Mouse (Mus musculus) gastrocnemius, postnatal 36 days (tissue): Measurements from ENCODE around the gene Plcg2. TPM values are rescaled to one million over a fixed set of nuclear protein-coding genes. Genes with fewer than 3 reads are reported as not detected.

Experiments
- DNase-seq, 2 experiments: peaks; one replicate each; pipeline ENCODE4 v3.0.0; 2022
- intact Hi-C: fragments of 180-260 bp; cut with DNase I; formaldehyde crosslinking; loops from one replicate; pipeline ENCODE4 v1.15.1; 2025
- total RNA-seq, 2 experiments: library from RNA; stranded (reverse); gene quantifications; 2 replicates each; pipeline ENCODE4 v1.2.3; 2021

Plcg2 gene
- total RNA-seq, 2 experiments from 2014 or later: 0.59 to 0.61 TPM

GRCm38 (mm10) chr8:117481830-117482229 is 16.3 kb upstream of the Plcg2 start:
- no peak for DNase-seq
- intact Hi-C loops: no loop called here

- DNase-seq: no peak
- intact Hi-C loops: no loop called here
Measured at GRCm38 (mm10) chr8:117484731-117485130, 13.4 kb upstream of the Plcg2 start.

DNA sequence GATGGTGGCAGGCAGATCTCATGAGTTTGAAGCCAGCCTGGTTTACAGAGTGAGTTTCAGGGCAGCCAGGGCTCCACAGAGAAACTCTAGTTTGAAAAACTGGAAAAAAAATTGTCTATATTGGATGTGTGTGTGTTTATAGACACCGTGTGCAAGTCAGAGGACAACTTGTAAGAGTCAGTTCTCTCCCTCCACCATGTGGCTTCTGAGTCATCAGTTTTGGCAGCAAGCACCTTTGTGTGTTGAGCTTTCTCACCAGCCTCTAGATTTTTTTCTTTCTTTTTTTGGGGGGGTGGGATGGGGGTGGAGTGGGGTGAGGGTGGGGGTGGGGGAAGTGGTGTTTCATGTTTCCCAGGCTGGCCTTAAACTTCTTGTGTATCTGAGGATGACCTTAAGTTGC is 12.8 kb upstream of the Plcg2 start:
- intact Hi-C loops: no loop called here
- DNase-seq: no peak

DNA sequence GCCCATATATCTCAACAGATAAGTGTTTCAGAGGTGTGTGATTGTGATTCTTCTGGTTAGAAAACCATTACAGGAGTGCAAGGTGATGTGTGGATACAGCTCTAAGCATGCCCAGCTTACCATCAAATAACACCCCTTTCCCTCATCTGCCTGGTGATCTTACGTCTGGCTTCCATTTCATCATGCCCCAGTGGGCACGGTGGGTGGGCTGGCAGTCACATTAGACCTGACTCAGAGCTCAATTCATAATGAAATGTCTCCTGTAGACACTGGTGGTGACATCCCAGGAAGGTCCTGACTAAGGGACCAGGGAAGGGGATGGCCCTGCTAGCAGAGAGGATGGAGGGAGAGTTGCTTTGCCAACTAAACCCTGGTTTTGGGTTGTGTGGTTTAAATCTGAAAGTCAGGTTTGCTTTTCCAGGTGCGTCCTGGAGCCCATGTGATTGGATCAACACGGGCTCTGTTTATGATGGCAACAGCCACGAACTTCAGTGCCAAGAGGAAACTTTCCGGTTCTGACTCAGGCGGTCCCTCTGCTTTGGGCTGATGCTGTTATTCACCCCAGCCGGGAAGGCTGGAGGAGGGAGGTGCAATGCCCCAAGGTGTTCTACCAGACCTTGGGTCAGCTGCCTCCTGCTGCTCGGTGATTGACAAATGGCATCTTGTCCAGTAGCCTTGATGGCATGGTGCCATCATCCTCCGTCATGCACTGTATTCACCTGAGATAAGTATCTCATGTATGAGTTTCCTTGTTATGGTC is 9.7 kb upstream of the Plcg2 start:
- no peak for DNase-seq
- intact Hi-C loops: no loop called here

GRCm38 (mm10) chr8:117493543-117493942 is 4.5 kb upstream of the Plcg2 start:
- DNase-seq: no peak
- intact Hi-C loops: no loop called here

DNA sequence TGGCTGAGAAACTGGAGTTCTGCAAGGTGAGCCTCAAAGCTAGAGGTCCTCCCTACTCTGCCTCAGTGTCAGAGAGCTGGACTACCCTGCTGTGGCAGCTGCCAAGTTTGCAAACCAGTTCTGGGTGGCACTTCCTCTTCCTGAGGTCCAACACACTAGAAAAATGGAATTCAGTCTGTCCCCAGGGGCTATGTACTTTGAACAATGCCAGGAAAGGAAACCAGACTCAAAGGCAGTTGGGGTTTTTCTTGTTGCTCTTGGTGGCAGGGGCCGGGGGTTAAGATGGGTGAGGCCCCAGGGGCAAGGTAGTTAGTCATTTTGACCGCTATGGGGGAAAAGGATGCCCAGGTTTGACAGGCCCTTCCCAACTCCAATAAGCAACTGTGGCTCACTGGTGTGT is 3.2 kb upstream of the Plcg2 start:
- no peak for DNase-seq
- intact Hi-C loops: no loop called here

DNA sequence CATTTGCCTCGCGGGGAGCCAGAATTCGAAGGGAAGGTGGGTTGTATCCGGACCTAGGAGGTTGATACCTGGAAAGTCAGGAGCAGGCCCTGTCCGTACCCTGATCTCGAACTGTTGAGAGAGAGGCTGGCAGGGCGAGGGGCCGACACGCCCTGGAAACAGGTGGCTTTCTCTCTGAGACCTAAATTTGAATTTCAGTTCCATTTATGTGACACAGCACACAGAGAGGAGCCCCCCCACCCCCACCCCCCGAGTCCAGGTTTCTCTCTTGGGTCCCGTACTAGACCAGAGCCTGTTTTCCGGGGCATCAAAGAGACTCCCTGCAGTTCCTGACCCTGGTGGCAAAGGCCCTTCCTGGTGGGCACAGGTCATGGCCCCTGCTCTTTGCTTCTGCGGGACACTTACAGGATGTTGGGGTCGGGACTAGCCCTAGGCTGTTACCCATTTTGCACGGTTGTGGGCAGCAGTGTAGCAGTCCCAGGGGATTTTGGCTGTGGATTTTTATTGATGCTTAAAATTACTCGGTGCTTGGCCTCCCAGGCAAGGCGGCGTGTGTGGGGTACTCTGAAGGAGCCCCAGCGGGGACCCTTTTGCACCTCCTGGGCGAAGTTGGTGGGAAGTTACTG is 937 bp downstream of the Plcg2 start:
- intact Hi-C loops: no loop called here
- DNase-seq: no peak

GRCm38 (mm10) chr8:117500232-117500823 is 2.2 kb downstream of the Plcg2 start:
- no peak for DNase-seq
- intact Hi-C loops: no loop called here

DNA sequence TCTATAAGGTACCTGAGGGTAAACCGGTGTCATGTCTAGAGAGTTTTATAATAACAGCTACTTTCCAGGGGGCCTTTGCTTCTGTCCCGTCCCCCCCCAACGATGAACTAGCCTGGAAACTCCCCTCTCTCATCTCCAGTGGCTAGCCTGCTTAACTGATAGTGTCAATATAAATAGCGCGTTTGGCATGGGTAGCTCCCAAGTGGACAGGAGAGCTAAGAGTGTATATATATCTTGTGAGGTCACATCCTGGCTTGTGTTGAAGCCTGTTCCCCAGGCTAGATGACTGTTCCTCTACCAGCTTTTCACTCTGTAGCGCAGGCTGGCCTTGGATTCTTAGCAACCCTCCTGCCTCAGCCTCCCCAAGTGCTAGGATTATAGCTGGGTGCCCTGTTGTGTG is 3.2 kb downstream of the Plcg2 start:
- no peak for DNase-seq
- intact Hi-C loops: no loop called here

DNA sequence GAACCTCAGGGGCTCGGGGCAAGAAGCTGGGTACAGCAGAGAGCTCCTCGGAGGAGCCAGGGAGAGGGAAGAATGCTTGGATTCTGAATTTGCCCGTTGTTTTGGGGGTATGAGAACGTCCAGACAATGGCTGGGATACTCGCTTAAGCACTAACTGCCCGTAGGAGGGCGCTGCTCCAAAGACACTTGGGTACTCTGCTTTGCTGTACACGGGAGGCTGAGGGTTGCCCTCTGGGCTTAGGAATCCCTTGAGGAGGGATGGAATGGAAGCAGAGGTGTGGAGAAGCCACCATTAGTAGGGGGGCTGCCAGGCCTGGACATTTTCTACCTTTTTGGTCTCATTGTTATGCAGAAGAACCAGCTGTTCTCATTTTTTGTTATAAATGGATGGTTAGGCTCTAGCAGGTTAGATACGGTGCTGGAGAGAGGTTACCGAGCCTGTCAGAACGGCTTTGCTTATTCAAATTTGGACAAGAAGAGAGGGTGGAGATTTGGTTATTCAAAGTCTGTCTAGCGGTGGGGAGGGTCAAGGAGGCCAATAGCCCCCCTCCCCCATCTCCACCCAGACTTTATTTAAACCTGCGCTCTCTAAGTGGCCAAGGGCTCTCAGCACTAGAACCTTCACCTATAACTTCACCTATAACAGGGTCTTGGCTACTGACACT is 5.4 kb downstream of the Plcg2 start:
- DNase-seq: no peak
- intact Hi-C loops: no loop called here

- intact Hi-C loops: no loop called here
- no peak for DNase-seq
Measured at GRCm38 (mm10) chr8:117507703-117508102, 9.6 kb downstream of the Plcg2 start.

GRCm38 (mm10) chr8:117516876-117517565 is 18.9 kb downstream of the Plcg2 start:
- intact Hi-C loops: no loop called here
- no peak for DNase-seq

DNA sequence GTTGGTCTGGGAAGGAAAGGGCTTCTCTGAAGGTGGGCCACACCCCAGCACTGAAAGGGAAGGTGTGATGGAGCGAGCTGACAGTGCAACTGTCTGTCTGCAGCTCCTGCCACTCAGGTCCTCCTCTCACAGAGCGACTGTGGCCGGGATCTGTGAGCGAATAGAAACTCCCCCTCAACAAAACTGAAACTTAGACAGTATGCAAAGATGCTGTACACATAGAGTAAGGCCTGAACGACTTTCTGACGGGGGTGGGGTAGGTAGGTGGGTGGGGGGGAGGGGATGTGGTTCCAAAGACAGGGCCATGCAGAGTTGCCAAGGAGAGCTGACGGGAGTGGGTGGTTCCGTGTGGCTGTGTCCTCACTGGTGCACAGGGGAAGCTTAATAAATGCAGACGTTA is 19.8 kb downstream of the Plcg2 start:
- intact Hi-C loops: no loop called here
- no peak for DNase-seq

GRCm38 (mm10) chr8:117518873-117519272 is 20.8 kb downstream of the Plcg2 start:
- DNase-seq: no peak
- intact Hi-C loops: no loop called here

DNA sequence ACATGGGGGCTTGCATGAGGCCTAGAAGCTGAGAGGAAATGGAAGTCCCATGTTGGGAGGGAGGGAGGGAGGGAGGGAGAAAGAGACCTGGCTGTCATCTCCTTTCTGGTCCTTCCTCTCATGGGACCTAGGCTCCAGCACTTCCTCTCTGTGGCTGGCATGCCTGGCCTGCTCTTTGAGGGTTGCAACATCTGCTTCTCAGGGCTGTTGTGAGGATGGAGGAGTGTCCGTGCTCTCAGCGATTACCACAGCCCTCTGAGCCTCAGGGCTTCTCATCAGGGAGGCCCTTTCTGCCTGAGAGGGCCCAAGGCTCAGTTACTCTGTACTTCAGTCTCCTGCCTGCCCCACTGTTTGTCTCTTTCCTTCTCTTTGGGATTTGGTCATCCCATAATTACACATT is 28.1 kb downstream of the Plcg2 start:
- DNase-seq: no peak
- intact Hi-C loops: no loop called here

GRCm38 (mm10) chr8:117527983-117528382 is 29.9 kb downstream of the Plcg2 start:
- DNase-seq: no peak
- intact Hi-C loops: no loop called here

DNA sequence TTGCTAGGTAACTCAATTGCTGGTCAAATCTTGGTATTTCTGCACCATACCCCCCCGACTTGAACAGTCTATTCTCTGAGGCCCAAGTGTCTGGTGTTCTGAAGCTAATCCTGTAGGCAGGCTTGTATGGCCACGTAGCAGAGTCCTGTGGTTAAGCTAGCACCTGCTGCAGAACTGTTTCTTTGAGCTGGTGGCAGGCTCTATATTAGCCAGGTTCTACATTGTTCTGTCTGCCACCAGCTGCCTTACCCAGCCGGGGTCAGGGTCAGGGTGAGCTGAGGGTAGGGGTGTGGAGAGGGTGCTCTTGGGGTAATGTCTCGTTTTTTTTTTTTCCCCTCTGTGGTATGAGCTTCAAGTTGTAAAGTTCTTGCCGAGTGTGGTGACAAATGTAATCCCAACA is 31.1 kb downstream of the Plcg2 start:
- DNase-seq: no peak
- intact Hi-C loops: no loop called here

DNA sequence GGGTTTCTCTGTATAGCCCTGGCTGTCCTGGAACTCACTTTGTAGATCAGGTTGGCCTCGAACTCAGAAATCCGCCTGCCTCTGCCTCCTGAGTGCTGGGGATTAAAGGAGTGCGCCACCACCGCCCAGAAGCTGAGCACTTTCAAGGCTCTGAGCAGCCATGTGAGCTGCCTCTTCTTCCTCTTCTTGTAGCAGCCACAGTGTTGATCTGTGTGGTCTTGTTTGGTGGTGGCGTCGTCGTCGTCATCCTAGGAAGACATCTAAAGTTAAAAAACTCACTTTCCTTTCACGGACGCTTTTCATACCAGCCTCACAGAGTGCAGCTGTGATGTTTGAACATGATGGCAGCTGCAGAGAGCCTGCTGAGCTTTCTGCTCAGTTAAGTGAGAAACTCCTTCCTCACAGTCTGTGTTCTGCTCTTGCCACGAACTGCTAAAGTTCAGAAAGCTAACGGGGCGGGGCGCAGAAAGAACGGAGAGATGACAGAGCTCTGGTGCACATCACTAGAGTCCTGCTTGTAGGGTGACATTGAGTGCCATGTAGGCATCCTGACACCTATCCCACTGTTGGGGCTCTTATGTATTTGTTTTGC is 34.4 kb downstream of the Plcg2 start:
- no peak for DNase-seq
- intact Hi-C loops: no loop called here

DNA sequence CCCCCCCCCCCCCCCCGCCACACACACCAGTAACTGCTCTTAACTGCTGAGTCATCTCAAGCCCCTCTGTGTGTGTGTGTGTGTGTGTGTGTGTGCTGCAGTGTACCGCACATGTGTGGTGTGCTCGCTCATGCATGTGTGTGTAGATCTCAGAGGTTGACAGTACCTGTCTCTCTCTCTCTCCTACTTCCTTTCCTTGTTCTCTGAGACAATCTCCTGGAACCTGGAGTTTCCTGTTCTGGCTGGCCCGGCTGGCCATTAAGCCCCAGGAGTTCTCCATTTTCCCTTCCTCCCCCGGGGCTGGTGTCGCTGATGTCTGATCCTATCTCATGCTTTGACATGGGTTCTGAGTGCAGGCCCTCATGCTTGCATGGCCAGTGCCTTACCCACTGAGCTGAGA is 38.8 kb downstream of the Plcg2 start:
- intact Hi-C loops: no loop called here
- DNase-seq: no peak

GRCm38 (mm10) chr8:117537751-117538150 is 39.7 kb downstream of the Plcg2 start:
- no peak for DNase-seq
- intact Hi-C loops: no loop called here

GRCm38 (mm10) chr8:117542951-117543350 is 44.9 kb downstream of the Plcg2 start:
- intact Hi-C loops: no loop called here

More at GRCm38 (mm10) chr8:117542951-117543350, 44.9 kb downstream of the Plcg2 start:
- no peak for DNase-seq
